ENCODE assay signal across 11 mouse cellular contexts in genomic region chr1:25823961-25824360, GRCm38 (mm10). TPM values are rescaled to one million over a fixed set of nuclear protein-coding genes. Genes with fewer than 3 reads are reported as not detected.
DNase-seq lines count a peak whose midpoint lies in the region; ATAC-seq lines count a peak whose summit lies in the region.
"Had no signal": no experiment of that assay in that cellular context is flagged by ENCODE, and none has a peak within 500 bp of the region (broad histone marks: within the 10 kb centered on the region; RNA-seq: fewer than 3 reads in every experiment).

No protein-coding gene starts in this region.

- no peaks in the 10 kb centered on the region for H3K36me3 ChIP-seq in hindbrain, embryonic 13.5 days
- no peaks in the 10 kb centered on the region for H3K36me3 ChIP-seq in hindbrain, embryonic 11.5 days (ENCODE audit: control insufficient read depth, insufficient read depth, low read length)
- no peaks in the 10 kb centered on the region for H3K36me3 ChIP-seq in midbrain, embryonic 12.5 days

- no peaks in the 10 kb centered on the region for H3K9me3 ChIP-seq in hindbrain, embryonic 13.5 days
- no peaks in the 10 kb centered on the region for H3K9me3 ChIP-seq in hindbrain, embryonic 11.5 days (ENCODE audit: control insufficient read depth, low read length)
- H3K9me3 ChIP-seq in midbrain, embryonic 12.5 days = no peaks in the 10 kb centered on the region

- H3K27me3 ChIP-seq in hindbrain, embryonic 13.5 days = no peaks in the 10 kb centered on the region
- H3K27me3 ChIP-seq in hindbrain, embryonic 11.5 days (ENCODE audit: control insufficient read depth, insufficient read depth, low read length) = no peaks in the 10 kb centered on the region
- H3K27me3 ChIP-seq in midbrain, embryonic 12.5 days = no peaks in the 10 kb centered on the region

- peak overlapping the region; percentile 72 for H3K4me3 ChIP-seq in hindbrain, embryonic 13.5 days
- no peak overlapping the region for H3K4me3 ChIP-seq in hindbrain, embryonic 11.5 days (ENCODE audit: low read depth, low read length)
- no peak overlapping the region for H3K4me3 ChIP-seq in midbrain, embryonic 12.5 days
- H3K4me3 ChIP-seq: myocyte had no signal

- DNase-seq in hindbrain, embryonic 11.5 days (ENCODE audit: low spot score) = no peak
- peak; percentile 35 to 47 for DNase-seq in right cerebral cortex, adult 2 months (ENCODE audit: low spot score in 2 of 2)
- DNase-seq in right cerebral cortex, postnatal 14 days = no peak
- DNase-seq in right cerebral cortex, postnatal 25 days = peak; percentile 14
- no peak for DNase-seq in Muller cell, postnatal 12 days (ENCODE audit: inconsistent ontology term)
- DNase-seq in T-cell, adult 2 months (ENCODE audit: low spot score) = no peak
- DNase-seq: gastrocnemius, postnatal 25 days; lung, adult 18-20 months had no signal

- WGBS in hindbrain, embryonic 13.5 days = 65% methylated on average over 10 of the region's 10 CpGs
- 73% methylated on average over 10 of the region's 10 CpGs for WGBS in hindbrain, embryonic 11.5 days
- 69% methylated on average over 10 of the region's 10 CpGs for WGBS in midbrain, embryonic 12.5 days

- peaks cover 47% of the 10 kb centered on the region for H3K4me1 ChIP-seq in hindbrain, embryonic 13.5 days (replicated peaks)
- no peaks in the 10 kb centered on the region for H3K4me1 ChIP-seq in hindbrain, embryonic 11.5 days (replicated peaks; ENCODE audit: control insufficient read depth, insufficient read depth, low read length)
- peaks cover 34% of the 10 kb centered on the region for H3K4me1 ChIP-seq in midbrain, embryonic 12.5 days

- no peak overlapping the region; the same call in 1 of the 2 replicates for H3K9ac ChIP-seq in hindbrain, embryonic 13.5 days
- H3K9ac ChIP-seq in hindbrain, embryonic 11.5 days (ENCODE audit: low read depth, low read length) = no peak overlapping the region
- no peak overlapping the region for H3K9ac ChIP-seq in midbrain, embryonic 12.5 days (replicated peaks)

- H3K27ac ChIP-seq in hindbrain, embryonic 13.5 days = no peak overlapping the region
- no peak overlapping the region for H3K27ac ChIP-seq in hindbrain, embryonic 11.5 days (ENCODE audit: low read depth, low read length)
- no peak overlapping the region for H3K27ac ChIP-seq in midbrain, embryonic 12.5 days (replicated peaks)

- peak overlapping the region; percentile 67 for H3K4me2 ChIP-seq in hindbrain, embryonic 13.5 days
- no peak overlapping the region for H3K4me2 ChIP-seq in hindbrain, embryonic 11.5 days (replicated peaks; ENCODE audit: low read depth, low read length)
- H3K4me2 ChIP-seq in midbrain, embryonic 12.5 days (replicated peaks) = peak overlapping the region; percentile 64

- ATAC-seq in hindbrain, embryonic 13.5 days (ENCODE audit: low FRiP score) = no peak
- no peak for ATAC-seq in hindbrain, embryonic 11.5 days (ENCODE audit: low FRiP score)
- ATAC-seq in midbrain, embryonic 12.5 days (ENCODE audit: low FRiP score, low read depth) = no peak

RNA-seq across cellular contexts. Expression of gene Adgrb3, which starts 5.5 kb away (rescaled TPM):
- 41.2 and 42.0 TPM in 2 replicates for polyA plus RNA-seq in hindbrain, embryonic 13.5 days (2015; fragmentation: Nextera tagmentation; extraction: Ambion mirVana)
- polyA plus RNA-seq in hindbrain, embryonic 11.5 days (2014; fragmentation: Nextera tagmentation; extraction: Ambion mirVana) = 12.7 and 14.8 TPM in 2 replicates
- polyA plus RNA-seq in midbrain, embryonic 12.5 days (2016; fragmentation: Nextera tagmentation; extraction: Ambion mirVana) = 22.0 and 23.7 TPM in 2 replicates
- polyA plus RNA-seq: myocyte had no signal

Comparison
In these comparisons a context has a peak if more than half of its experiments do, and no peak if none do; other contexts are left out.
1. DNase-seq: peak in right cerebral cortex, adult 2 months (2 of 2) and right cerebral cortex, postnatal 25 days (single experiment); none in hindbrain, embryonic 11.5 days (single experiment), right cerebral cortex, postnatal 14 days (single experiment), Muller cell, postnatal 12 days (single experiment) and T-cell, adult 2 months (single experiment).